Mouse (Mus musculus) cerebellum, postnatal 10 days (tissue): Measurements from ENCODE around the gene Aqr.
"Not testable (repeated sequence)": the region's sequence is repeated elsewhere in the genome, so short reads cannot be mapped to it uniquely, and the experiment has no call there.

ENCODE experiments used
- DNase-seq, 2 experiments: peaks; one replicate each; pipeline ENCODE4 v3.0.0; 2021; ENCODE audit warnings: mixed read lengths in 2 of 2

The Aqr gene

DNA sequence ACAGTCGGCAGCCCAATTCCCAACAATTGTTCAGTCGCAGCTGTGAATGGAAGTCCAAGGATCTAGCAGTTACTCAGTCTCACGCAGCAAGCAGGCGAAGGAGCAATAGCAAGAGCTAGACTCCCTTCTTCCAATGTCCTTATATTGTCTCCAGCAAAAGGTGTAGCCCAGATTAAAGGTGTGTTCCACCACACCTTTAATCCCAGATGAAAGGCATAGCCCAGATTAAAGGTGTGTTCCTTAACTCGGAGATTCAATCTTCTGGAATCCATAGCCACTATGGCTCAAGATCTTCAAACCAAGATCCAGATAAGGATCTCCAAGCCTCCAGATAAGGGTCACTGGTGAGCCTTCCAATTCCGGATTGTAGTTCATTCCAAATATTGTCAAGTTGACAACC lies at the start of gene Aqr:
Gene Aqr (minus strand): TSS at position 101 of the 400 bp plus-strand sequence.
- not testable (repeated sequence) for DNase-seq

DNA sequence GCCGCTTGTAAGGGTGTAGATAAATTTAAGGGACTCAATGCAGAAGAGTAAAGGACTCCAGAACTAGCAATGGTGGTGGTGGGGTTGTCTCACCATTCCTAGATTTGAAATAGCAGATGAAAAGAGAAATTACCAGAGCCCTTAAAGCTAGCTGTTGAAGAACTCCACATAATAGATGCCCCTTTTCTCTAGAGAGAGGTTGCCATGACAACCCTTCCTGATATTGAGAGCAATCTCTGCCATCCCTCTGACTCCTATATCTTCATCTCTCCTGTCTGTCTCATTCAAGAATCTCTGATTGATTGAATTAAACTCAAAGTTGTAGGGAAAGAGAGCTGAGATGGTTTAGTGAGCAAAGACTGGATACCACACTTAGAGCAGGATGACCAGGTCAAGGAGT lies 49.7 kb upstream of the Aqr start:
- DNase-seq, result no peak

DNA sequence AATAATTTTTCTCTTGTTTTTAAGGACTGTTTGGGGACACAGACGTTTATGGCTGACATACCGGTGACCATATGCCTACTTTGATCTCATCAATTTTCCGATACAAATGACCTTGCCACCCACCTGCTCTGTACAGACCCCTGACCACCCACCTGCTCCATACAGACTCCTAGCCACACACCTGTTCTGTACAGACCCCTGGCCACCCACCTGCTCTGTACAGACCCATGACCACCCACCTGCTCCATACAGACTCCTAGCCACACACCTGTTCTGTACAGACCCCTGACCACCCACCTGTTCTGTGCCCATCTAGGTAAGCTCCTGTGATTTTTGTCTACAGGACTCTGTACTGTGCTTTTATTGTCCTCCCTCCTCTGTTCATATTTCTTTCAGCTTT lies 48.8 kb upstream of the Aqr start:
- DNase-seq, result no peak

DNA sequence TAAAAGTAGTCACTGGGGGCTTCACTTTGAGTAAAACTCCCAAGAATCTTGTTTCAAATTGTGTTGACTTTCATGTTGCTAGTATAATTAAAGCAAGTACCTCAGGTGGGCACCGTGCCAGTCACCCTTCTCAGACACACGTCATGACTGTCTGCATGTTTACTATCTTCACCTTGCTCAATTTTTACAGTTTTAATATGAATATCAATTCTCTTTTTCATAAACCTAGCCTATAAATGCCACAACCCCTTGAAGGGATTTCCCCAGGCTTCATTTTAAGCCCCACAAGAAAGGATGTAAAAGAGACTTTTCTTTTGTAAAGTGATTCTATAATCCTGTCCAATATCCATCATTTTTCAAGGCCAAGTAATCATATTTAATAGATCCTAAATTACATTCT lies 44.4 kb upstream of the Aqr start:
- DNase-seq, result peak; percentile 13 to 17

DNA sequence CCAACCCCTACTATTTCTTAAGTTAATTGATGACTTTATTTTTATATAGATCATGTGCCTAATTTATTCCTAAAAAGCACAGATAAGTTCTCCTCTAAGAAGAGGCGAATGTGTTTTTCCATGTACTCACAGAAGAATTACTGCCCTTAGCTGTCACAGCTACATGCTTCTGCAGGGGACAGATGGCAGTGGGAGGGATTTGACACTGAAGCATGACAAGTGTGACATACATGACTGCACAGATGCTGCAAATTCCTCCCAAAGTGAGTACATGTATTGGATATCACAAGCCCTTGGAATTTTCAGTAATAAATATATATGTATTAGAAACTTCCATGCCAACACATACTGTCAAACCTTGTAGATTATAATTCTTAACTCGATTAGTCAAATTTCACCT lies 41.8 kb upstream of the Aqr start:
- DNase-seq, result peak in 1 of 2 experiments; percentile 2

DNA sequence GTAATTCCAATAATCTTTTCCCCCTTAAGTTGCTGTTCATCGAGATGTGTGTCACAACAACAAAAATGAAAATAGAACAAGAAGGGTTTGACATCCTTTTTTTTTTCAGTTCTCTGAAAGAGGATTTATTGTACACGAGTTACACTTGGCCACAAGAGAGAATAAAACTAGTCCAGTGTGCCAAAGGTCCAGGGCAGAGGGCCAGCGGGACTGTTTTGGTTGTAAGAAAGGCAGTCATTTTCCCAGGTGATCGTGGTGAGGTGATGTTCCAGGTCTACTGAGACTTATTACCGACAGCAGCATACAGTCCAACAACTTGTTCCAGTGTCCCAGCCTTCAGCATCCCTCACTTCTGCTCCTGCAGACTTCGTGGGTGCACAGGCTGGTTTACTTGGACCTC lies 18.2 kb upstream of the Aqr start:
- DNase-seq, result no peak

DNA sequence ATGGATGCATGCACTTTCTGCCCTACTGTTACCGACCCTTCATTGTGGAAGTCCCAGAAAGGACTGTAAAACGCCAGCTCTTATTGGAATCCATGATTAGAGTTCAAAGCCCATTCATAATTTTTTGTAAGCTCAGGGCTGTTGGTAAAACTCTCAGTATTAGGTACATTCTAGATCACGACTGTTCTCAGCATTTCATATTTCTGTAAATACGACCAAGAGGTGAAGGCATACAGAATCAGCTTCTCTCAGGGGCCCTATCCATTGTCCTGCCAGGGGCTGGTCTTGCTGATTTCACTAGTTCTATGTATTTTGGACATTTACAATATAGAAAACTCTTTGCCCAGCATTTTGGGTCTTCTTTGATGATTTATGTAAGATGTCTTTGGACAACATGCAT lies 14.8 kb upstream of the Aqr start:
- DNase-seq, result no peak

DNA sequence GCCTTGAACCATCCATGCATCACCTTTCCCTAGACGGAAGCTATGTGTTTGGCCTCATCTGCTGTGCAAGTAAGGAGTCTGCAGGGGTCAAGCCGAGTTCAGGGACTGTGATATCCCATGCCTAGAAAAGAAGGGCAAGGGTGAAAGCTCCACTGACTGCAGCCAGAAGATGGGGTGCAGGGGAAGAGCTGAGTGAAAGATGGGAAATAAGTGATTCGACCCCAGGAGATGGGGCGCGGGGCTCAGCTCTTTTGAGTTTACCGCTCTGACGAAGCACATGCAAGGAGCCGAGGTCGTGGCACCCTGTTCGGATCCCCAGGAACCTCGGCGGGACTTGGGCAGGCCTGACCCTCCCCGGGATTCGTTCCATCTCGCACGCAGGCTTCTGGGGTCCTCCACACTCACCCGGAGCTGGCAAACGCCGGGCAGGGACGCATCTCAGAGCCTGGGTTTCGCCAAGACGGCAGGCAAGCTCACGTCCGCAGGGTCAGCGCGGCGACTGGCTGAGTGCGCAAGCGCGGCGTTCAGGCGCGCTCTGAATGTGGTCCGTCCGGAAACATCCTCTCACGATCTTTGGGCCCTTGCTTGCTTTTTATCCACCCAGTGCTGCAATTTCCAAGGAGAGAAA lies 14.2 kb upstream of the Aqr start, which contains the start of gene Zfp770:
Gene Zfp770 (minus strand): TSS at position 538 of the 628 bp plus-strand sequence.
- DNase-seq, result peak; percentile 87 to 88

DNA sequence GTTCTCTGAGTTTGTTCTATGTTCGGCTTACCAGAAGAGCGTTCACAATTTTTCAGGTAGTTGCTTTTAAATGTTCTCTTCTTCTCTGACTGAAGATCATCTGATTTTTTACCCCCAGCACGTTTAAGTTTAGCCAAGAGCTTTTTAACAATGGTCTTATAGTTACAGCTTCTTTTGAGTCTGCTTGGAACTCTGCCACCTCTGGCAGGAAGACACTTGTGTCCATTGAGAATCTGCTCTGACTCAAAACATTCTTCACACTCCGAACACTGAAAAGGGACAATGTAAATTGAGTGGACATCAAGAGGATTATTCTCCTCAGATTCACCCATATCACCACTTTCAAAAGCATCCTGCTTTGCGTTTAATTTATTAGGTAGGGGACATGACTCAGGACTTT lies 9.6 kb upstream of the Aqr start:
- peak in 1 of 2 experiments; percentile 23 for DNase-seq

DNA sequence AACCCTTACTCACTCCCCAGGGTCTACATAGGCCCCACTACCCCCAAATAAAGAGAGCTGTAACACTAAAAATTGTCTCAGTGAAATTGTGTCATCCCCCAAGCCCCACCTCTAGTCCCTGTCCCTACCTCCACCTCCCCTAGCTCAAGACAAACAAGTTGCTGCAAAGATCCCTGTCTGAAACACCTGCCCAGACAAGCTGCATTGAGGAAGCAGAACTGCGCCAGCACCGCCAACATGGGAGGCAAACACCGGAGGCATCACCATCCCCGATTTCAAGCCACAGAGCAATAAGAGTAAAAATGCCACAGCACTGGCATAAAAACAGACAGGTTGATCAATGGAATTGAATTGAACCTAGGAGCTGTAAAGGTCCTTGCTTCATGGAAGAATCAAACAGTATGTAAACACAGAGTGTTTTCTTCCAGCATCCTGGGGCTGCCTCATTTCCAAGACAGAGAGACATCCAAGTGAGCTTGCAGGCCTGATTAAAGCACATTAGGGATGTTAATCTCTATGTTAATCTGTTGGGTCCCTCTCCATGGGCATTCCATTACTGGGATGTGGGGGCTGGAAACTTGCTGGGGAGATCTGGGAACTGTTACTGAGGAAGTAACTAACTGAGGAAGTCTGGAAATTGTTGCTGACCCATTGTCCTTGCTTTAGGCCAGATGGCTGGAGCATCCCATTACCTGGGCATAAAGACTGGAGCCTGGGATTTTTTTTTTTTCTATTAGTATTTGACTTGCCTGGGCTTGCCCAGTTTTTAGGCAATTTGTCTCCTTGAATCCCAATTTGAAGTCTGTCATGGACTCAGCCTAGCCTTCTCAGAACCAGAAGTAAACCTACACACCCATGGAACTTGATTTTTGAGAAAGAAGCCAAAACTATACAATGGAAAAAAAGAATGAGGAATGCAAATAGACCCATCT lies 8.8 kb downstream of the Aqr start:
- no peak for DNase-seq

DNA sequence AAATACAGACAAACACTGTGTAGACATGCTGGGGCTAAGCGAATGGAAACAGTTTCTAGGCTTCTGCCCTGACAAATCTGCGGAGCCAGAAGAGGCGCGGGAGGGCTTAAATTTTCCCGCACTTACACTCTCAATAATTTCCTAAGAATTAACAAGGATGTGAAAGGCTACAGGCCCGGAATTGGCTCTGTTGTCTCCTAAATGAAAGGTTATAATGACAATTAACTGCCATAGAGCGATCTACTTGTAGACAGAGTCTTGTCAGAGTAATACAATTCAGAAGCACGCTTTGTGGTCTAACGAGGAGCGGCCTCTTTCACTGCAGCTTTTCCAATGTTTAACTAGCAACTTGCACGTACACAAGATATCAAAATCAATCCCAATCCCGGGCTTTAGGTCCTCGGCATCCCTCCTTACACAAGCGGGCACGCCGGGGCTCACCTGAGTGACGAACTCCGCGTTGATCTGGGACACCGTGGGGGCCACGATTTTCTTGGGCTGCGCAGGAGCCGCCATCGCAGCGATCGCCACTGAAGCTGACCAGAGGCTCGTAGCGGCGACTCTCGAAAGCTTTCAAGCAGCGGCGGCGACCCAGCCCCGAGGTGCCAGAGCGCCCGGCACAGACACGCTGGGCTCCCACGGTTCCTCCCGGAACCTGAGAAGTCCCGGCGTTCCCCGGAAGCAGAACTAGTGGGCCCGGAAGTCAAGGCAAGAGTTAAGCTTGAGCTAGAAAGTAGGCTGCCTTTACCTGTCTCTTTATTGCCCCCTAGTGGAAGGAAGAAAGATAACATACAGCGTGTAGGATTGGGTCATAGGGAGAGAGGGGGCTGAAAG lies 12.0 kb downstream of the Aqr start:
- DNase-seq, result peak; percentile 85 to 86

DNA sequence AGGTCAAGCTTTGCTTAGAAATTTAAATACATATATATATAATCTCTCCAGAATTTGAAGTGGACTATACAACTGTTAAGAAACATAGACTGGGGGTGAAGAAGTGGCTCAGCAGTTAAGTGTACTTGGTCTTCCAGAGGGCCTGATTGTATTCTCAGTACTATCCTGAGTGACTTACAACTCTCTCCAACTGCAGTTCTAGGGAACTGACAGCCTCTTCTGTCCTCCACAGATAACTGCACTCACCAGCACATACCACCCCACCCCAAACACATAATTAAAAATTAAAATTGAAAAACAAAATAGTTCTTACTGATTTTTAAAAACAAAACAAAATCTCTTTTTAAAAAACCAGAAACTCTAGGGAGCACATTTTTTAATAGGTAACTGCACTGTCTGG lies 13.6 kb downstream of the Aqr start:
- no peak for DNase-seq

DNA sequence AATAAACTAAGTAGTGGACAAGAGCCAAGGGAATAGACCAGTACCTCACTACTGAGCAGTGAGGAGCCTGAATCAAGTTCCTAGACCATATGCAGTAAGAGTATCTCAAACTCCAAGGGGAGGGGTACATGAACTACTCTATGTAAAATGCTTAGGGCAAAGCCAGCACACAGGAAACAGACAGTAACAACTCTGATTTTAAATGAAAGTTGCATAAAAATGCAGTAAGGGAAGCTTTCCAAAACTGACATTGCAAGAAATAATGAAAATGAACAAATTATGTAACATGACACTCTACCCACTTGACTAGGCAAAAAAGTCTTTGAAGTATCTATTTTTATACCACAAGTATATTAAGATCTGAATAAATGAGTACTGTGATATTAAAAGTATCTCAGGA lies 19.0 kb downstream of the Aqr start:
- DNase-seq, result no peak

DNA sequence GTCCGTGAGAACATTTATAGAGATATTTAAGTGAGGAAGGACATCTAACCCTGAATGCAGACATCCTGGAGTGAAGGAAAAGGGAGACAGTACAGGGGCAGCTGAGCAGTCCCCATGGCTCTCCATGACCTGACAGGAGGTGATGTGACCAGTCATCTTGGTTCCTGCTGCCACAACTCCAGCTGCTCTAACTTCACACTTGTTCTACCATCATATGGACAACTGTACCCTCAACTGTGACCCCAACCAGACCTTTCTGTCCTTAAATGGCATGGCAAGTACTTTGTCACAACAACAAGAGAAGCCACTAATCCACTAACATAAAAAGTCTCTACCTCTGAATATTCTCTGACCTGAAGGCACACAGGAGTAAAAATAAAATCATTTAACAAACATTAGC lies 24.8 kb downstream of the Aqr start:
- no peak for DNase-seq

DNA sequence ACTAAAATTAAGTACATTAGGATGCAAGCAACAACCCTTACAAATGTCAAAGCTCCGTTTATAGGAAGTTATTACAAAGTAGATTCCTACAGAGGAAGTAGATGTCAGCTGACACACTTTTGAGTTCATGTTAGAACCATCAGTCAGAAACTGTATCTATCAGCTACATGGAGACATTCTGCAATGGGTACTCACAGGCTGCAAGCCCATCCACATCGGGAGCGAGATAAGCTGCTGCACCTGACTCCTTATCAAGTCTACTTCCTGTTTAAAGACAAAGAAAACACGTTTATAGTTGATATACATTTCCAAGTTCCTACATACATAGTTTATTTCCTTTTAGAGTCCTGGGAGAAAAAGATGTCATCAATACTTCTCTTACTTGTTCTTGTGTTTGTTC lies 29.5 kb downstream of the Aqr start:
- no peak for DNase-seq

DNA sequence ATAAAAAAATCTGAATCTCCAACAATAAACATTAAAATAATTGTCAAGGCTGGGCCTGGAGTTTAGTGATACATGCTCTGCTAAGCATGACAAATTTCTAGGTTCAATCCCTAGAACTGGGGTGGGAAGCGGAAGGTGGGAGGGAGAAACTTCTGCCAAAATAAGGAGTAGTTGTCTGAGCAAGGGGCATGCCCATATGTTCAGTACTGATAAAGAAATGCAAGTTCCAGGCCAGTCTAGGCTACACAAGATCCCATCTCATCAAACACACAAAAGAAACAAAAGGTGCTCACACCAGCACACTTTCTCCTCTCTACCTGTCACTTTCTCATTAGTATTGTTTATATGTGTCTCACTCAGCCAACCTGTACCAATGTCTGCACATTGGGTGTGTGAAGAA lies 30.2 kb downstream of the Aqr start:
- no peak for DNase-seq

DNA sequence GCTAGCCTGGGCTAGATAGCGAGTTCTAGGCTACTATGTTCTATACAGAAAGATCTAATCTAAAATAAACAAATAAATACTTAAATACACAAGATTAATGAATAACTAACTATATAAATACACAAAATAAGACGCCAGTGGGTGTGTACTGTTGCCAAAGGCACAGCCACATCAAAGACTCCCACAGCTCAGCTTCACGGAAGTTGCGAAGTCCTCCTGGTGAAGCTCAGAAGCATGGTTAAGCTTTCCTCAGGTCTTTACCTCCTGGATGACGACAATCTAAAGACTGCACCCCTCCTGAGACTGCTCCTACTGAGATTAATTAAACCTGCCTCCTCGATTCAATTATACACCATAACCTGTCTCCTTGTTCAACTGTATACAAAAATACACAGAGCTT lies 33.6 kb downstream of the Aqr start:
- DNase-seq, result no peak

DNA sequence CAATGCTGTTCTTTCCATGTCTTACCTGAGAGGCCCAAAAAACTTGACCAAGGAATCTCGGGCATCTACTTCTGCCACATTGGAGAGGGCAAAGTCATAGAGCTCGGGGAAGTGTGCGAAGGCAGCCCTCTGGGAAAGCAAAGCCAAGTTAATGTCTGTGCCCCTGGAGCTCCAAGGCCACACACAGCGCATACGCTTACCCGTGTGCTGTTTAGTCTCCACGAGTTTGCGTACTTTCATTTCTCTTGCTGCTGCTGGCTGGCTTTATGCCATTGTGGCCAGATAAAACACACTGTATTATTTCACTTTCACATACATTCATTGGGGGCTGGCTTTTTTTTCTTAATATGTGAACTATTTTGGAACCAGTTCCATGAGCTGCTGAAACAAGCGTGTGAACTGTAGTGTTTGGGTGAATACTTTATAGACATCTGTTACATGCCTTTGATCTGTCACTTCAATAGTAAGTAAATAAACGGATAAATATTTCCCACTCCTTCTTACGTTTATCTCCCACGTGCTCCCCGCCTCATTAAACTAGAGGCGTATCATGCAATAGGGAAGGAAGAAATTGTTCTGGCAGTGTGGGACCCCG lies 39.9 kb downstream of the Aqr start:
- DNase-seq, result no peak

DNA sequence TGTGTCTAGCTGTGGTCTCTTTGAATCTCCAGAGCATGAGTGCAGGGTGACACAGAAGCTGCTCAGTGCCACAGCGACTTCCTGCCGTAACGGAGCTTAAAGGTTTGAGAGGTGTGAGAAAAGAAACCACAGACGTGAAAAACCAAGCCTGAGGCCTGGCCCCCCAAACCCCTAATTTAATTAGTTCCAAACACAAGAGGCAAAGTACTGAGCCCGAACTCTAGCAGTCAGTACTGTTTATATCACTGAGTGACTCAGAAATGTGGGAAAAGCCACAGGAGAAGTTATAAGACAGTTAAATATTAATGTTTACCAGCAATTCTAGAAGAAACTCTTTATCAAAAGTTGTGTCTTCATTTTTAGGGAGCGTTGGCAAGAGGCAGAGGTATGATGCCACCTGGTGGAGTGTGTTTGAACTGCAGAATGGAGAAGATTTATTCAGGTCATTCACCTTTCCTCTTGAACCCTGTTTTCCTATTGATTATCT lies 41.5 kb downstream of the Aqr start:
- peak; percentile 72 to 76 for DNase-seq

DNA sequence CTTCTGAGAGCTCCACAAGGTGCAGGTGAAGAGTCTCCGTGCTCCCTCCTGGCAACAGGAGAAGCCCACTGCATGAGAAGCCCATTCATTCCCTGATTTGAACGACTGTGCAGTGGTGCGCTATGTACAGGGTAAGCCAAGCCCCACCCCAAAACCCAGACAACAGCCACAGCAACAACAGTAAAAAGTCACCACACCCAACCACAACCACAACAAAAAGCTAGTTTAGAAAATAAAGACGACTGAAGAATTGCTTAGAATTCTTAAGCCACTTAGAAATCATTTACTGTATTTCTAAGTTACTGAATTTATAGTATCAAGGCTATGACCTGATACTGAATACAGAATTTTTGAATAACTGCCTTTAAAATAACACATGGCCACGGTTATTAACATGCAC lies 41.9 kb downstream of the Aqr start:
- no peak for DNase-seq

DNA sequence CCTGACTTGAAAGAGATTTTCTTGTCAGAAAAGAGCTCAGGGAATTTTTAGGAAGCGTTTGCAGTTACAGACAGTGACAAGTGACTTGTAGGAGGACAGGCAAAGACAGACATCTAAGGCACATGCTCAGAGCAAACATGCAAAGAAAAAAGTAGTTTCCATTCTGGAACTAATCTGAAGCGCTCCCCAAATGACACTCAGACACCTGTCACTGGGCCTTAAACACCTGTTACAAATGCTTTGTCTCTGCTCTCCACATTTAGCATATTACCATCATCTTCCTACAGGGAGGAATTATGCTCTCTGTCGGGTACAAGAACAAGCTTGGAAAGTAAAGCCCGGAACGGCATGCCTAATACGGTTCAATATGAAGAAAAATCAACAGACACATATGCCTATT lies 43.0 kb downstream of the Aqr start:
- DNase-seq, result no peak

DNA sequence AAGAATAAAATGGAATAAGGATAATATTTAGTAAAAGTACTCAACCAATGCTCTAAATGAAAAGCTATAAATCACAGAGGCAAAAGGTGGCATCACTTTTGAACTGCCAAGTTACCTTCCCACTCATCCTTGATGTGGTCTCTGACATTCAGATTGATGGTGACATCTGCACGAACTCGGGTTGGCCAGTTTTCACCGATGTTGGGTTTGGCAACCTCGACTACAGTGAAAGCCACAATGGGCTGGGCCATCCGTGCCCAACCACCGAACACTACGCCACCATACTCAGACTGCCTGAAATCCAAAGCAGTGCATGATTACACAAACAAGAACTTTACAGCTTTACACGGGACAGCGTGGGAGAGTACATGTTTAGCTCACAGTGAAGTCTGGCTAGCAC lies 50.1 kb downstream of the Aqr start:
- no peak for DNase-seq

DNA sequence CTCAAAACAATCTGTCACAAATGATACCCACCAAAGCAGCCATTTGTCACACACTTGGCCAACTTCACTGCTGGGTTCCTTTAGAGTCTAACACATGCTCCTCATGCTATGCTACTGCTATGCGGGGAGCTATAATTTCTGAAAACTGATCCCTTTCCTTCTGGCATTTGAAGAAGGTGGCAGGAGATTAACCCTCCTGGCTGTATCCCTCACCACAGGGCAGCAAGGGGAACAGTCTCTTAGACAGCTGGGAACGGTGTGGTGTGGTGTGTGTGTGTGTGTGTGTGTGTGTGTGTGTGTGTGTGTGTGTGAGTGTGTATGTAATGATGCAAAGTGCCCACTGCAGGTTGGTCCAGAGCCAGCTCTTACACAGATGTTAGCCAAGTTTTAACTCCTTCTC lies 51.0 kb downstream of the Aqr start:
- no peak for DNase-seq
